Mouse (Mus musculus): ENCODE results near the gene Frmpd1.
A peak's percentile ranks its signal among the peaks of the same experiment; 100 is the strongest.

Frmpd1 gene

DNA sequence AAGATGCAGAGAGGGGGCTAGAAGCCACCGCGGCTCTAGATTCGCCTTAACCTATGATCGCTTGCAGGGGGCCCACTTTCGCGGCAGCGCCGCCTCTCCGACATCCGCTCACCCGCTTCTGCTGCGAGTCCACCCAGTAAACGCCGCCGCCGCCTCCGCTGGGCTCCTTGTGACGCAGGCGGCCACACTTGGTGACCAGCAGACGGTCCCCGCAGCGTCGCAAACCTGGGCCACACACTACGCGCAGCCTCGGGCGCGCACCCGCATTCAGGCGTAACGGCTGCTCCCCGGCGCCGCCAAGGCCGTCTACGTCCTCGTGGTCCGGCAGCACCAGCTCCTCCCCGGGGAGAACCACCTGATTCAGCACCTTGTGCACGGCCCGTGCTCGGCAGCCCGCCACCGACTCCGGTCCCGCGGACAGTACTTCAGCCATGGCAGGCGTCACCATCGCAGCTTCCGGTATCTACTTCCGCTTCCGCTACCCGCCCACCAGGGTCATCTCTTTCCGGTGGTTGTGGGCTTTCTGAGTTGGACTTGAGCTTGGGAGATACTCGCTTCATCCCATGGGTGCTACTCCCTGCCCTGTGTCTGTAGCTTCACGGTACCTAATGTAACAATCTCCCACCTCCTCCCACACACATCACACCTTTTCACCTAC, 135.6 kb downstream of the Frmpd1 start:
- DNase-seq (ENCODE audit: low spot score in 2 of 2), result peak; percentile 68 to 73

DNA sequence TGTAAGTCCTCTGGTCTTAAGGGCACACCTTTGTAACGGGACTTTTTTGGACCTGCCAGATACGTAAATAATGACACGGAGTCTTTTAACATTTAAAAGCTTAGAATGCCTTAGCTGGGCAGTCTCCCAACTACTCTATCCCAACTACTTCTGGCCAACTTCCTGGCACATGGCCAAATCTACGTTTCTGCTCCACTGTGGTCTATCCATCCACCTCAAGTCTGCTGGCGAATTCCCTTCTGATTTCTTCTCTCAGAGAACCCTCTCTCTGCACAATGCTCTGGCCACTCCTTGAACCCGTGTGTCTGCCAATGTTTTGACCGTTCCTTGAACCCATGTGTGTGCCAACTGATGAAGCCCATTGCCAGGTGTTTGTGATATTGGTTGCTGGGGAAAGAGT, 146.5 kb downstream of the Frmpd1 start:
- no peak for DNase-seq (ENCODE audit: low spot score in 2 of 2)

DNA sequence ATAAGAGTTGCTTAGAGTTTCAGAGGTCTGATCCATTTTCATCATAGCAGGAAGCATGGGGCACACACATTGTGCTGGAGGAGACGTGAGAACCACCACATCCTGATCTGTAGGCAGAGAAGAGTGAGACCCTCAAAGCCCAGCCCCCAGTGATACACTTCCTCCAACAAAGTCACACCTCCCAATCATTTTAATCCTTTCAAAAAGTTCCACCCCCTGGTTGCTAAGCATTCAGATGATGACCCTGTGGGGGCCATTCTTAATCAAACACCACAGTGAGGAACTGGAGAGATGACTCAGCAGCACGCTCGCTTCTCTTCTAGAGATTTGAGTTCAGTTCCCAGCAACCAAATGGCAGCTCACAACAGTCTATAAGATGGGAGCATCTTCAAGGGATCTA, 147.8 kb downstream of the Frmpd1 start:
- DNase-seq (ENCODE audit: low spot score in 2 of 2), result no peak

Data from frontal cortex, postnatal 14 days (tissue).